Mouse (Mus musculus): ENCODE measurements around the gene Olfr1412. TPM values are rescaled to one million over a fixed set of nuclear protein-coding genes. Genes with fewer than 3 reads are reported as not detected.

Gene Olfr1412
- polyA plus RNA-seq, 1 experiment = not detected

DNA sequence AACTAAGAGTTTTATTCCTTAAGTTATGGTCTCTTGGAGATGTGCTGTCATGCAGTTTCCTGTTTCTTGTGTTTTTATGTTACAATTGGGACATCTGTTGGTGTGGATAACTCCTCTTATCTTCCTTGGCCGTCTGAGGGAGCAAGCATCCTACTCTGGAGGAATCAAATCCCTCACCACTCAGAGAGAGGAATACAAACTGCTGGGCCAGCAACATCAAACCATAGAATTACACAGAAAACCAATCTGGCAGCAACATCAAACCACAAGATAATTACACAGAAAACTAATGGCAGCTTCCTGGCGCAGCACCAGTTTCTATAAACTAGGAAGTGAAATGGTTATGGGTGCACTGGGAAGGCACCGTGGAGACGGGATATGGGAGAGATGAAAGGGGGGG is 42.6 kb downstream of the Olfr1412 start:
- Histone ChIP-seq H3K4me3 (ENCODE audit: control insufficient read depth, low read depth, low read length) (no peak overlapping the region), H3K36me3 (ENCODE audit: control insufficient read depth, insufficient read depth, low read length) (no peaks in the 10 kb centered on the region), H3K27ac (ENCODE audit: control insufficient read depth, insufficient read depth, low read depth, low read length) (no peak overlapping the region), H3K4me1 (ENCODE audit: control insufficient read depth, insufficient read depth, low read length) (no peaks in the 10 kb centered on the region), H3K27me3 (ENCODE audit: control insufficient read depth, insufficient read depth, low read length) (no peaks in the 10 kb centered on the region)
- TF ChIP-seq POLR2A (IDR thresholded peaks at IDR 0.05; ENCODE audit: control insufficient read depth, low read depth, low read length) = no peak
- TF ChIP-seq CTCF (IDR thresholded peaks at IDR 0.05; ENCODE audit: control insufficient read depth, insufficient read depth, insufficient replicate concordance, low read depth, low read length) = no peak

DNA sequence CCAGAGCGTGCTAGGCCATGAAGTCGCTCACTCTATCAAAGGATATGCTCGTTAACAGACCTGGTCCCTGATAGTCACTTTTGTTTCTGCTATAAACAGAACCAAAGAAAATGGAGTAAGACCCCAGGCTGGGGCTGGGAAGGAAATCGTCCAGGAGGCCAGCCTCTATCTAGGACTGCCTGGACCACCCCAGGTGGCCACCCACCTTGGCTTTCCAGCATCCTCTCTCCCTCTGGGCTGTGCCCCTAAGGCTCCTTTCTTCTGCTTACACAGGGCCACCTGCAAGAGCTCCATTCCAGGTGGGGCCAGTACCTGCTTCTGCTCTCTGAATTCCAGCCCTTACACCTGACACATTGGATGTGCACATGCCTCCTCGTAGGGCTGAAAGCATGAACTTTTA is 46.6 kb downstream of the Olfr1412 start:
- Histone ChIP-seq H3K4me1 (ENCODE audit: control insufficient read depth, insufficient read depth, low read length) (no peaks in the 10 kb centered on the region), H3K4me3 (ENCODE audit: control insufficient read depth, low read depth, low read length) (no peak overlapping the region), H3K27ac (ENCODE audit: control insufficient read depth, insufficient read depth, low read depth, low read length) (no peak overlapping the region), H3K36me3 (ENCODE audit: control insufficient read depth, insufficient read depth, low read length) (no peaks in the 10 kb centered on the region), H3K27me3 (ENCODE audit: control insufficient read depth, insufficient read depth, low read length) (no peaks in the 10 kb centered on the region)
- TF ChIP-seq POLR2A (IDR thresholded peaks at IDR 0.05; ENCODE audit: control insufficient read depth, low read depth, low read length) (no peak), CTCF (IDR thresholded peaks at IDR 0.05; ENCODE audit: control insufficient read depth, insufficient read depth, insufficient replicate concordance, low read depth, low read length) (no peak)

DNA sequence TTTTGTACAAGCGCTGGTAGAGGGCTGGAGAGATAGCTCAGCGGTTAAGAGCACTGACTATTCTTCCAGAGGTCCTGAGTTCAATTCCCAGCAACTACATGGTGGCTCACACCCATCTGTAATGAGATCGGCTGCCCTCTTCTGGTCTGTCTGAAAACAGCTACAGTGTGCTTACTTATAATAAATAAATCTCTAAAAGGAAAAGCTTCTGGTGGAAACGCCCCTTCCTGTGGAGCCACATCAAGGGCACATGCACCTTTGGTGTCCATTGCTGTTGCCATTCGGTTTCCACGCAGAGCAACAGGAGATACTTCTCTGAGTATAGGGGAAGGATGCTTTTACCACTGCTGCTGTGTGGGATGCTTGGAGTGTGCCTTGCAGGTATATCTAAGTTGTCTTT is 47.4 kb downstream of the Olfr1412 start:
- no peak for TF ChIP-seq POLR2A (IDR thresholded peaks at IDR 0.05; ENCODE audit: control insufficient read depth, low read depth, low read length)
- TF ChIP-seq CTCF (IDR thresholded peaks at IDR 0.05; ENCODE audit: control insufficient read depth, insufficient read depth, insufficient replicate concordance, low read depth, low read length) = no peak
- Histone ChIP-seq H3K4me1 (ENCODE audit: control insufficient read depth, insufficient read depth, low read length) (no peaks in the 10 kb centered on the region), H3K27me3 (ENCODE audit: control insufficient read depth, insufficient read depth, low read length) (no peaks in the 10 kb centered on the region), H3K27ac (ENCODE audit: control insufficient read depth, insufficient read depth, low read depth, low read length) (no peak overlapping the region), H3K36me3 (ENCODE audit: control insufficient read depth, insufficient read depth, low read length) (no peaks in the 10 kb centered on the region), H3K4me3 (ENCODE audit: control insufficient read depth, low read depth, low read length) (no peak overlapping the region)

DNA sequence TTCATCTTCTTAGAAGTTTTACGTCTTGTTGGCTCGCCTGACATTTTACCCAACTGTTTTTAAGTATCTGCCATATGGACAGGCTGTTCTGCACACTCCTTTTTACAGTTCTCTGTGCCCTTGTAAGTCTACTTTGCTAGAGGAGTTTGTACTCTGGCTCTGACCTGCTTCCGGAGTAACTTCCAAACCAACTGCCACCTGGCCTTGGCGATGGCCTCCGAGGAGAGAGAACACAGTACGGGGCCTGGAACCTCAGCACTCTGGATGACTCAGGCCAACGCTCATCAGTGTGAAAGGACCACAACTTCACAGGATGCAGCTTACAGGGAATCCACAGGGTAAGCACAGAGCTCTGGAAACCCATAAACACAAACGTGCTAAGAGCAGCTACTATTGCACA is 48.1 kb downstream of the Olfr1412 start:
- H3K27me3 ChIP-seq (ENCODE audit: control insufficient read depth, insufficient read depth, low read length) = no peaks in the 10 kb centered on the region
- no peak for TF ChIP-seq CTCF (IDR thresholded peaks at IDR 0.05; ENCODE audit: control insufficient read depth, insufficient read depth, insufficient replicate concordance, low read depth, low read length)
- TF ChIP-seq POLR2A (IDR thresholded peaks at IDR 0.05; ENCODE audit: control insufficient read depth, low read depth, low read length) = no peak

DNA sequence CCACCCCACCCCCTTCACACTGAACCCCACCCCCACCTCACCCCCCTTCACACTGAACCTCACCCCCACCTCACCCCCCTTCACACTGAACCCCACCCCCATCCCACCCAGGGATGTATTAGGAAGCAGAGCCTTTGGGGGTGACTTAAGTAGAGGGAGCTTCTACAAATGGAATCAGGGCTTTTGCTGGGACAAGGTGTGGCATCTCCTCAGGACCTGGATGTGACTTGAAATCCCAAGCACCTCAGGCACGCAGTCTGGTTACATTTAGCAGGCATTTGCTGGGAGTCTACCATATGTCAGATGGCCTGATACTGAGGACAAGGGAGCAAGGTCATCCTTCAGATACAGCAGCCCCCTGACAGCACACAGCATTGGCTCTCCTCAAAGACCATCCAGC is 49.0 kb downstream of the Olfr1412 start:
- no peaks in the 10 kb centered on the region for H3K36me3 ChIP-seq (ENCODE audit: control insufficient read depth, insufficient read depth, low read length)
- no peak overlapping the region for H3K27ac ChIP-seq (ENCODE audit: control insufficient read depth, insufficient read depth, low read depth, low read length)
- H3K4me1 ChIP-seq (ENCODE audit: control insufficient read depth, insufficient read depth, low read length) = no peaks in the 10 kb centered on the region
- TF ChIP-seq CTCF (IDR thresholded peaks at IDR 0.05; ENCODE audit: control insufficient read depth, insufficient read depth, insufficient replicate concordance, low read depth, low read length) (no peak), POLR2A (IDR thresholded peaks at IDR 0.05; ENCODE audit: control insufficient read depth, low read depth, low read length) (no peak)
- H3K4me3 ChIP-seq (ENCODE audit: control insufficient read depth, low read depth, low read length) = no peak overlapping the region
- no peaks in the 10 kb centered on the region for H3K27me3 ChIP-seq (ENCODE audit: control insufficient read depth, insufficient read depth, low read length)

More for the DNA sequence above, 48.1 kb downstream of the Olfr1412 start:
- no peaks in the 10 kb centered on the region for H3K36me3 ChIP-seq (ENCODE audit: control insufficient read depth, insufficient read depth, low read length)
- no peak overlapping the region for H3K27ac ChIP-seq (ENCODE audit: control insufficient read depth, insufficient read depth, low read depth, low read length)
- H3K4me1 ChIP-seq (ENCODE audit: control insufficient read depth, insufficient read depth, low read length) = no peaks in the 10 kb centered on the region
- no peak overlapping the region for H3K4me3 ChIP-seq (ENCODE audit: control insufficient read depth, low read depth, low read length)

DNA sequence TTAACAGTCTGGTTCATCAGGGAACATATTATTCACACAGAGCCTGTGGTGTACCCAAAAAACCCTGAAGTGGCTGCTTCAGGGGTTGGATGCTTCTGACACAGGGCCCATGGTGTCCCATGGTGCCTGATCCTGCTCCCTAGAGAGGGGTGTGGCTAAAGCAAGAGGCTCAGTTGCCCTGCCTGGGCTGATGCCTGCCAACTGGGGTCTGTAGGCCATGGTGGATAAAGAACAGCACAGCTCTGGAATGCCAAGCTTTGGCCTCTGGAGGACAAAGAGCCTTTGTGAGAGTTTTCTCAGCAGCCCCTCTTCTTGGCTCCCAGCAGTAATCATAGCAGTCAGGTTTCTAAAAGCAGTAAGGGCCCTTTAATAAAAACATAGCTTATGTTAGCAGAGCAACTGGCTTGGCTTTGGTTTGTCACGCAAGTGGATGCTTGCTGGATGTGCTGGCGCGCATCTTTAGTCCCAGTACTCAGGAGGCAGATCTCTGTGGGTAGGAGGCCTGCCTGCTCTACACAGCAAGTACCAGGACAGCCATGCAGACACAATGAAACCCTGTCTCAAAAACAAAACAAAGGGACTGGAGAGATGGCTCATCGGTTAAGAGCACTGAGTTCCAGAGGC is 49.5 kb downstream of the Olfr1412 start:
- H3K36me3 ChIP-seq (ENCODE audit: control insufficient read depth, insufficient read depth, low read length) = no peaks in the 10 kb centered on the region
- H3K27ac ChIP-seq (ENCODE audit: control insufficient read depth, insufficient read depth, low read depth, low read length) = no peak overlapping the region
- peaks cover 1% of the 10 kb centered on the region; the same call in 1 of the 2 replicates for H3K4me1 ChIP-seq (ENCODE audit: control insufficient read depth, insufficient read depth, low read length)
- H3K4me3 ChIP-seq (ENCODE audit: control insufficient read depth, low read depth, low read length) = no peak overlapping the region
- no peaks in the 10 kb centered on the region for H3K27me3 ChIP-seq (ENCODE audit: control insufficient read depth, insufficient read depth, low read length)
- TF ChIP-seq POLR2A (IDR thresholded peaks at IDR 0.05; ENCODE audit: control insufficient read depth, low read depth, low read length) = no peak
- TF ChIP-seq CTCF (IDR thresholded peaks at IDR 0.05; ENCODE audit: control insufficient read depth, insufficient read depth, insufficient replicate concordance, low read depth, low read length) = no peak

DNA sequence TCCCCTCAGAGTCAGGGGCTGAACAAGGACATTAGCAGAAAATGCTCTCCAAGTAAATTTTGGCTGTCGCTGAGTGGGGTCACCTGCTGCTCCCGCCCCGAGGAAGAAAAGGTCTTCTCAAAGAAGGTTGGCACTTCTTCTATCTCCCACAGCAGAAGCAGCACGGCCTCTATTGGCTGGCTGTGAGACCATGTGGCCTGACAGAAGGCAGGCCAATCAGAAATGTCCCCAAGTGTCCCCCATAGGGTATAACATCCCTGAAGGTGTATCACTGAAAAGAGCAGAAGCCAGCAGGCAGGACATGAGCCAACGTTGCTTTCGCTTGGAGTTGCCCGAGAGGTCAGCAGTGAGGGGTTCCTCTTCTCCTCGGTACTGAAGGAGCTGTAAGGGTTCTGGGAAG is 50.4 kb downstream of the Olfr1412 start:
- TF ChIP-seq POLR2A (IDR thresholded peaks at IDR 0.05; ENCODE audit: control insufficient read depth, low read depth, low read length) (no peak), CTCF (IDR thresholded peaks at IDR 0.05; ENCODE audit: control insufficient read depth, insufficient read depth, insufficient replicate concordance, low read depth, low read length) (no peak)
- Histone ChIP-seq H3K4me1 (ENCODE audit: control insufficient read depth, insufficient read depth, low read length) (peaks cover 10% of the 10 kb centered on the region), H3K36me3 (ENCODE audit: control insufficient read depth, insufficient read depth, low read length) (no peaks in the 10 kb centered on the region), H3K4me3 (ENCODE audit: control insufficient read depth, low read depth, low read length) (no peak overlapping the region), H3K27ac (ENCODE audit: control insufficient read depth, insufficient read depth, low read depth, low read length) (no peak overlapping the region), H3K27me3 (ENCODE audit: control insufficient read depth, insufficient read depth, low read length) (no peaks in the 10 kb centered on the region)
